Mouse (Mus musculus) lung, postnatal 10 days (tissue): ENCODE data around the gene Evi2.

Experiments used
- DNase-seq: peaks from one replicate; pipeline ENCODE4 v3.0.0; 2021

Gene Evi2

GRCm38 (mm10) chr11:79523560-79524309 lies 6.7 kb downstream of the Evi2 start, which contains the start of gene Evi2b:
Gene Evi2b, minus strand, starts transcription at chr11:79523762.
- DNase-seq, result no peak

- no peak for DNase-seq
Measured at GRCm38 (mm10) chr11:79522944-79523343, 7.4 kb downstream of the Evi2 start.

GRCm38 (mm10) chr11:79521930-79522329 lies 8.5 kb downstream of the Evi2 start:
- DNase-seq, result no peak

GRCm38 (mm10) chr11:79520772-79521171 lies 9.6 kb downstream of the Evi2 start:
- no peak for DNase-seq

- DNase-seq, result peak; percentile 11
Measured at GRCm38 (mm10) chr11:79519878-79520291, 10.5 kb downstream of the Evi2 start.

GRCm38 (mm10) chr11:79519299-79519698 lies 11.1 kb downstream of the Evi2 start:
- no peak for DNase-seq

- no peak for DNase-seq
Measured at GRCm38 (mm10) chr11:79515798-79516197, 14.6 kb downstream of the Evi2 start.

GRCm38 (mm10) chr11:79515331-79515730 lies 15.1 kb downstream of the Evi2 start:
- DNase-seq, result peak; percentile 3

- DNase-seq, result no peak
Measured at GRCm38 (mm10) chr11:79511970-79512369, 18.4 kb downstream of the Evi2 start.

GRCm38 (mm10) chr11:79504506-79504905 lies 25.9 kb downstream of the Evi2 start:
- DNase-seq, result no peak

- no peak for DNase-seq
Measured at GRCm38 (mm10) chr11:79503845-79504244, 26.5 kb downstream of the Evi2 start, which contains the start of gene Omg. Gene Omg, minus strand, starts transcription at chr11:79504084.

- no peak for DNase-seq
Measured at GRCm38 (mm10) chr11:79502917-79503316, 27.5 kb downstream of the Evi2 start.

GRCm38 (mm10) chr11:79494976-79495800 lies 35.2 kb downstream of the Evi2 start:
- no peak for DNase-seq

GRCm38 (mm10) chr11:79484721-79485120 lies 45.7 kb downstream of the Evi2 start:
- no peak for DNase-seq

- no peak for DNase-seq
Measured at GRCm38 (mm10) chr11:79483876-79484528, 46.4 kb downstream of the Evi2 start.

- no peak for DNase-seq
Measured at GRCm38 (mm10) chr11:79483392-79483791, 47.0 kb downstream of the Evi2 start.

- DNase-seq, result no peak
Measured at GRCm38 (mm10) chr11:79468097-79468496, 62.3 kb downstream of the Evi2 start.
